Mouse (Mus musculus) Patski (cell line): Measurements from ENCODE around the gene Mid1. TPM values are rescaled to one million over a fixed set of nuclear protein-coding genes. Genes with fewer than 3 reads are reported as not detected.
A peak's percentile ranks its signal among the peaks of the same experiment; 100 is the strongest.
"Not testable (repeated sequence)": the region's sequence is repeated elsewhere in the genome, so short reads cannot be mapped to it uniquely, and the experiment has no call there.

Experiments
- ATAC-seq: fragments of 100-300 bp; one replicate; pipeline ENCODE4 v1.8.0; 2021
- CTCF ChIA-PET: fragments of 350-600 bp; sonication (Branson Sonifier 250); formaldehyde crosslinking; loops from one replicate; lab custom pipeline; 2022; ENCODE audit warnings: inconsistent platforms; lab: Charles Lee
- POLR2A ChIA-PET: fragments of 350-600 bp; sonication (Branson Sonifier 250); formaldehyde crosslinking; loops from one replicate; lab custom pipeline; 2022; ENCODE audit warnings: antibody characterized with exemption, inconsistent platforms; lab: Charles Lee
- DNase-seq: peaks from one replicate; pipeline ENCODE4 v3.0.0-alpha.2; 2011; ENCODE audit warnings: low read depth, low spot score
- H3K27me3 ChIP-seq: fragments of 371-371 bp; one replicate; pipeline ENCODE4 v1.5.1; 2021
- CTCF ChIP-seq: fragments of 100-300 bp; IDR thresholded peaks from one replicate; pipeline ENCODE4 v1.5.1; 2021
- in situ Hi-C: fragments of 300-500 bp; cut with MboI; formaldehyde crosslinking; loops from 3 replicates; pipeline ENCODE4 v1.11.1; 2018; ENCODE audit warnings: low pct_unique_long_range_greater_than_20kb, mixed read lengths
- polyA plus RNA-seq: library from polyadenylated mRNA; unstranded; gene quantifications from one replicate; pipeline ENCODE4 v1.2.3, GENCODE M21; 2021

Mid1 gene
- polyA plus RNA-seq, 1 experiment from 2014 or later: 105 TPM

DNA sequence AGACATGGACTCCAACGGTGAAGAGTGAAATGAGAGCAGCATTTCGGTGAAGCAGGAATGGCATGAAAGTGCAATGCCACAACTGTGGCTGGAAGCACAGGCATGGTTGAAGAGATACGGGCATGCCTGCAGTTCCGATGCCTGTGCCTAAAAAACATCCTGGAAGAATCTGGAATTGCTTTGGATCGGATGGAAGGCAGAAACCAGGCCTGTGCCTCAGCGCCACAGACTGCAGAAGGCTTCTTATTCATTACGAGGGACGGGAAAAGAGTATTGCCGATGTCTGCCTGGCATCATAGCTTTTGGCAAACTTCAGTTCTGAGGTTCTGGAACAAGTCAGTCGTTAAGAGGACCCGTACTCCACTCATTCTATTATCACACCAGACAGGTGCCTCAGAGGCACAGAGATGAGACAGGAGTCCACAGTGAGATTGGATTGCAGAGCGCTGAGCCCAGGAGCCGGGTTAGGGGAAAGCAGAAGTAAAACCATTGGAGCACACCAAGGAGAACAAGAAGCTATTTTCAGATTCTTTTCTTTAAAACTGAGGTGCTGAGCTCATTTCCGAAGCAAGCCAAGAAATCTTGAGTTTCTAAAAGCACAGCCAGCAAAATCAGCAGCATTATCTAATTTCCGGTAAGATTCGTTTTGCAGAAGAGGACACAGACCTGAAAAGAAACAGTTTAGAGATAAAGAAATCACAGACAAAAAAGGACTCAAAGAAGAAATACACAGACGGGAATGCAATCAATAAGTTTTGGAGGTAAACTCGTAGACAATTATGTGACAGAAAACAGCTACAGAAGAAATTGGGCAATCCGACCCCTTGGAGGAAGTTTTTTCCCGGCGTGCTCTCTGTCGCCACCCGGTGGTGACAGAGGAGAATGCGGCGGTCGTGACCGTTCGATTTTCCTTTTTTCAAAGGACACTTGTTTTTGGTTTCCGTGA, 293.7 kb downstream of the Mid1 start:
- CTCF ChIA-PET, DNase-seq, POLR2A ChIA-PET: not testable (repeated sequence)
- peak; percentile 1 for ATAC-seq
- in situ Hi-C loops: loop anchor here (5.0 kb wide), 1 partner anchor 176 kb away; no protein-coding TSS in a partner anchor
- peaks cover 14% of the 10 kb centered on the region for H3K27me3 ChIP-seq

DNA sequence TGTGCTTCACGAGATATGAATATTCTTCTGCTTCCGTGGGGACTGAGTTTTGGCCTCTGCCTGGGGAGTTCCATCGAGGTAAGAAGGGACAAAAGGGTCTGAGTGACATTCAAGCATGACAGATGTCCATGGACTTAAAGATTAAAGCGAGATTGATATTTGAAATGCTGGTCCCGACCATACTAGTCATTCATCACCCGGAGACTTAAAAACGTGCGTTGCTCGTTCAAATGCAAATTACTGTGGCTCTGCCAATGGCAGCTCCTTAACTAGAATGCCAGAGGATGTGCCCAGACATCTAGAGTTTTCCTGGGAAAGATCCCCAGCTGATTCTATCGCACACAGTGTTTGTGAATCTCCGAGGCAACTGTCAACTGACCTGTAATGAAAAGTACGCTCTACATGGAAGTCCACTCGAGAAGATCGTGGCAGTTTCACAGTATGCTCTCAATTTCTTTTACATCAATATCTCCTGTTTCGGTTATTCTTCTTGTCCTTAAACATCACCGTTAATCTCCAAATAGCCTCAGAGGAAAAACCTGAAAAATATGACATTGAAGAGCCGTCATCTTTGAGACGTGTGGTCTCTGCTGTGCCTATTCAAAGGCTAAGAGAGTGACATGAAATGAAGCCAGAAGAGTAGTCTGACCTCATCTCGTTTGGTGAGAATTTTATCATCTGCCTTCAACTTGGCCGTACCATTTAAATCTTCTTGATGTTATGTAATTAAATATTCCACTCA, 294.6 kb downstream of the Mid1 start:
- ATAC-seq, DNase-seq: not testable (repeated sequence)
- in situ Hi-C loops: loop anchor here (5.0 kb wide), 1 partner anchor 177 kb away; no protein-coding TSS in a partner anchor

DNA sequence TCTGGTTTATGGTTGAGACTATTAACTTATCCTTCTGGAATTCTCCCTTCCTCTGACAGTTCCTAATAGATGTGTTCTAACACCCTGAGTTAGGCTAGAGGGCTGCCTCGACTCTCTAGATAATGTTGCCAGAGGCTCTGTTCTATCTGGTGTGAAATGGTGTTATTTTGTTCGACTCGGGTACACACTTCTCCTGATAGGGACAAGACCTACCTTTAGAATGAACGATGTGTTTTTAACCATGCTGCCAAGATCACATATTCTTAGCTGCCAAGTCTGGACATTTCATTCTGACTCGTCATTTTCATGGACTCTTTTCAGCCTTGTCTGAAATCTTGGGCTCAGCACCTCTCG, 295.2 kb downstream of the Mid1 start:
- DNase-seq, CTCF ChIA-PET, POLR2A ChIA-PET, in situ Hi-C loops, ATAC-seq: not testable (repeated sequence)
- peaks cover 14% of the 10 kb centered on the region for H3K27me3 ChIP-seq

More for the DNA sequence above, 294.6 kb downstream of the Mid1 start:
- POLR2A ChIA-PET, CTCF ChIA-PET: not testable (repeated sequence)
- peaks cover 14% of the 10 kb centered on the region for H3K27me3 ChIP-seq

DNA sequence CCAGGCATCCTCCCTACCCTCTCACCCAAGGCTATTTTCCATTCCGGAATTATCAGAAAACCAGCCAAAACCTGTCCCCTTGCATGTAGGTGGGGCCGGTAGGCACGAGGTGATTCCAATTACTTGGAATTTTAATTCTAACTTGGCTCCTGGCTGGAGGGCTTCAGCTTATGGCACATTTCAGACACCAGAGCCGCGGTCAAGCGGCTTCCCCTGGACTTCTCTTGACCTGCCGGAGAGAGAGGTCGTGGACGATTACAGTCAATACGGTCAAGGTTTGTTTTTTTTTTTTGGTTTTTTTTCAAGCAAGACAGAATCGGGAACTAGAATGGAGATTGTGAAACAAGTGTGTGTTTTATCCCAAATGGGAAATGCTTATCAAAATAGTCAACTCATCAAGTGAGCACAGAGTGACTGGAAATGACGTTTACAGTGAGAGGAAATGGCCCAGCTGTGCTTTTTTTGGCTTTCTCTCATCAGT, 295.9 kb downstream of the Mid1 start:
- ChIA-PET CTCF (no interaction called here), POLR2A (no interaction called here)
- in situ Hi-C loops: no loop called here
- no peak for ATAC-seq
- DNase-seq: no peak
- H3K27me3 ChIP-seq: peaks cover 14% of the 10 kb centered on the region
- no peak for TF ChIP-seq CTCF

DNA sequence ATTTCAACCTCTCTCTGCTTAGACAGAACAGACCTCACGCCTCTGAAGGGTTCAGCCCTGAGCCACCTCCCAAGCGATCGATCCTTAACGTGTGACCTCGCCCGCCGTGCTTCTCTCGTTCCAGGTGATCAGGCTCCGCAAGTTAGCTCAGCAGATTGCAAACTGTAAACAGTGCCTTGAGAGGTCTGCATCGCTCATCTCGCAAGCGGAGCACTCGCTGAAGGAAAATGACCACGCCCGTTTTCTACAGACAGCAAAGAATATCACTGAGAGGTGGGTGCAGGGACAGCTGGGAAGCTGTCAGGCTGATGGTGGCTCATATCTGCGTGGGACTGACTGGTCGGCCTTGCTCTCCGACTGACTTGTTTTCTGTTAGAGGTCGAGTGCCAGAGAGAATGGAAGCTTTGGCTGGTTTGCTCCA, 296.8 kb downstream of the Mid1 start:
- POLR2A ChIA-PET, in situ Hi-C loops, ATAC-seq, CTCF ChIA-PET, DNase-seq: not testable (repeated sequence)
- peaks cover 14% of the 10 kb centered on the region for H3K27me3 ChIP-seq

DNA sequence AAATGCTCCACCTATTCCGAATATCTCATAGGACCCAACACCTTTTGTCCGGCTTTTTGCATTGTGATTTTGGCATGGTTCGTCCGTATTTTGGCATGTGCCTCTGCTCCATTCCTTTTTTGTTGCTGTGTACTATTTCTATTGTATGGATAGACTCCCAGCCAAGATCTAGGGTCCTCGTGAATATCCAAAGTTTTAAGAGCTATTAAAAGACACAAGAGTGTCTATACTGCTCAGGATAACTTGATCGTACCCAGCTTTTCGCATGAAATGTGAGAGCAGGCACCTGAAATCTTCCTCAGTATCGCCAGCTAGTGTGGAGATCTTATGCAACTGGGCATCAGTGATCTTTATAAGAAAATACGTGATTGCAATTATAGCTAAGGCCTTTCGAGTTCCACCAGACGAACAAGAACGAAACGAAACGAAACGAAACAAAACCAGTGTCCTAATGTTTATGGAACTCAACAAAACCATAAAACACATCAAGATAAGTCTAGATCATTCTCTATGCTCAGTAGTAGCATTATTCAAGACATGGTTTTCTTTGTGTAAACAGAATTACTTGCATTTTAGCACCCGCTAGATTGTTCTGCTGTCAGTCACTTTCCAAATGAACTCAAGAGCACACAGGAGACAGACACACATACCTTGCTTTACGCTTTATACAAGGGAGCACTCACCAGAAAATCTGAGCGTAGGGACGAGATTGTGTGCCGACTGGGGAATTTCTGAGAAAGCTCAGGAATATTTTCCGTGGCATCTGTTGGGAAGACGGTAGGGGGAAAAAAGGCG, 297.8 kb downstream of the Mid1 start:
- ATAC-seq, in situ Hi-C loops, H3K27me3 ChIP-seq, POLR2A ChIA-PET, DNase-seq, CTCF ChIA-PET: not testable (repeated sequence)

DNA sequence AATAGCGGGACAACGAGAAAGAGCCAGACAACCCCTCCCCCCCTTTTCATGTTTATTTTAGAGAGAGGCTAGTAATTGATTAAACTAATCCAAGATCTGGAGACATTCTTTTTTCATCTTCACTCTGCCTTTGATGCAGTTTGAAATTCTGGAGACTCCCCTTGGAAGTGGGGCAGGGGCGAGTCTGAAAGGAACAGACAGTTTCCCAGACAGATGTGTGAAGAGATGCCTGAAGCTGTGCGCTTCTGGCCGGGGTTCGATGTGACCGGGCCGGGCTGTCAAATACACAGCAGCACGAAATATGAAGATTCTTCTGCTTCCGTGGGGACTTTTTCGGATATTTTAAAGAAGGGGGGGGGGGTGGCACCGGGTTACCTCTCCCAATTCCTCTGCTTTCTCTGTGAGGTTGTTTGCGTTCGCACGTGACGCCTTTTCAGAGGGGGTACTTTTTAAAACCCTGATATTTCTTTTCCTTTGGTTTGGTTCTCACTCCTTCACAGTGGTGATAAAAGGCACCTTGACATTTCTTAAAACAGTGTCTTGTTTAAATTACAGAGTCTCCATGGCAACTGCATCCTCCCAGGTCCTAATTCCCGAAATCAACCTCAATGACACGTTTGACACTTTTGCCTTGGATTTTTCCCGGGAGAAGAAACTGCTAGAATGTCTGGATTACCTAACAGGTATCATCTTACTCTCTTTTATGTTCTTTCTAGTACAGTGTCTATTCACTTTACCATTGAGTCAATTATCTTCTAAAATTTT, 298.6 kb downstream of the Mid1 start:
- CTCF ChIA-PET, H3K27me3 ChIP-seq, DNase-seq, in situ Hi-C loops, POLR2A ChIA-PET, ATAC-seq: not testable (repeated sequence)

DNA sequence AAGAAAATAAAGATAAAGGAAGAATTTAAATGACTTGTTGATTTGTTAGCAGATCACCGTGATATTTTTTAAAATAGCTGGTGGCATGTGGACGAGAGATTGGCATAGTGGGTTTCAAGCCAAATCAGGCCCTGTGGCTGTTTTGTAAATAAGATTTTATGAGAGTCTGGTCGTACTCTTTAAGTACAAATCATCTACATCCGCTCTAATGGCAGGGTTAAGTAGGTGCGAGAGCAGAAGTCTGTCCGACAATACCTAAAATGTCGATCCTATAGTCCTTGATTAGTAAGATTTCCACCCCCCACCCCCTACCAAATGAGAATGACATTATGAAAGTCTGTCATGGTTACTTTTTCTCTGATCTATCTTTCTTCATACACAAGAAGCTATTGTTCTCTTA, 299.3 kb downstream of the Mid1 start:
- CTCF ChIA-PET, in situ Hi-C loops, POLR2A ChIA-PET, DNase-seq, H3K27me3 ChIP-seq, ATAC-seq: not testable (repeated sequence)

DNA sequence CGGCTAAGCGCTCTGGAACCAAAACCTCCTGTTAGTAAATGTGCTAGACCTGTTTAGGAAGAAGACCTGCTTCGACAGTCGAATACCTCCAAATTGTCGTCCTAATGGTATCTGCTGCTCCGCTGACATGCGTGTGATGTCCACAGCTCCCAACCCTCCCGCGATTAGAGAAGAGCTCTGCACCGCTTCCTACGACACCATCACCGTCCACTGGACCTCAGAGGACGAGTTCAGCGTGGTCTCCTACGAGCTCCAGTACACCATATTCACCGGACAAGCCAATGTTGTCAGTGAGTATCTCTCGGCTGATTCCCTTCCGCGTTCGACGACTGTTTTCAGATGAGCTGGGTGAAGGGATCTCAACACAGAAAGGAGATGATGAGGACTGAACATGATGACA, 299.9 kb downstream of the Mid1 start:
- CTCF ChIA-PET, H3K27me3 ChIP-seq, DNase-seq, POLR2A ChIA-PET, ATAC-seq, in situ Hi-C loops: not testable (repeated sequence)

DNA sequence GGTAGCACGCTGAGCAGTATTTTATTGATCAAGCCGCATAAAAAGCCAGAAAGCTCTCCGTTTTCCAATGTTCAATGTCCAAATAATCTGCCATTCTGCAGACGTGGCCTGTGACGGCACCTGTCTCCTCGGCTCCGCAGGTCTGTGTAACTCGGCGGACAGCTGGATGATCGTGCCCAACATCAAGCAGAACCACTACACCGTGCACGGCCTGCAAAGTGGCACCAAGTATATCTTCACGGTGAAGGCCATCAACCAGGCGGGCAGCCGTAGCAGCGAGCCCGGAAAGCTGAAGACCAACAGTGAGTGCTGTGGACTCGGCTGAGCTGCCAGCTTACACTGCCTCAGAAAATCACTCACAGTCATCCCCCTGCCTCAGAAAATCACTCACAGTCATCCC, 300.8 kb downstream of the Mid1 start:
- in situ Hi-C loops, DNase-seq, CTCF ChIA-PET, H3K27me3 ChIP-seq, POLR2A ChIA-PET, ATAC-seq: not testable (repeated sequence)

DNA sequence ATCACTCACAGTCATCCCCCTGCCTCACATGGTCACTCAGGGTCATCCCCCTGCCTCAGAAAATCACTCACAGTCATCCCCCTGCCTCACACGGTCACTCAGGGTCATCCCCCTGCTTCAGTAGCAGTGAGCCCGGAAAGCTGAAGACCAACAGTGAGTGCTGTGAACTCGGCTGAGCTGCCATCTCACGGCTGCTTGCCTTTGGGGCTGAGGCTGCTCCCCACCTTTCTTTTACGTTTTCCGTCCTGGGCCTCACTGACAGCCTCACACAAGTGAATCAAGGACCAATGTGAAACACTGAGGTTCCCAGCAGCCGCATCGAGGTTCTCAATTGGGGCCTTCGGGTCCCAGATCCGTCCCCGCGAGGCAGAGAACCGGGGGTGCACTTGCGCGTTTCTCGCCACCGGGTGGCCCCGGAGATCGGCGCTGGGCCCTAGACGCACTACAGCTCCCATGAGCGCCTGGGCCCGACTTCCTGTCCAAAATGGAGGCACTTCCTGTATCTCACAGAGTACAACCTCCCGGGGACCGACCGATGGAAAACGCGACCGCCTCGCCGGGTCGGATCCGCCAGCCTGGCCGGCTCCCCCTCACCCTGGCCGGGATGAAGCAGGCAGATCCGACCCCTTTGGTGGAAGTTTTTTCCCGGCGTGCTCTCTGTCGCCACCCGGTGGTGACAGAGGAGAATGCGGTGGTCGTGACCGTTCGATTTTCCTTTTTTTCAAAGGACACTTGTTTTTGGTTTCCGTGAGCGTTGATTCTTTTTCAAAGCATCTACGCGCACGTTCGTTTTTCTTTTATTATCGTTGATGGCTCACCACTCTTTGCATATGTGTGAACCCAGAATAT, 301.7 kb downstream of the Mid1 start:
- POLR2A ChIA-PET, DNase-seq, in situ Hi-C loops, CTCF ChIA-PET, H3K27me3 ChIP-seq: not testable (repeated sequence)
- peak; percentile 61 for ATAC-seq

DNA sequence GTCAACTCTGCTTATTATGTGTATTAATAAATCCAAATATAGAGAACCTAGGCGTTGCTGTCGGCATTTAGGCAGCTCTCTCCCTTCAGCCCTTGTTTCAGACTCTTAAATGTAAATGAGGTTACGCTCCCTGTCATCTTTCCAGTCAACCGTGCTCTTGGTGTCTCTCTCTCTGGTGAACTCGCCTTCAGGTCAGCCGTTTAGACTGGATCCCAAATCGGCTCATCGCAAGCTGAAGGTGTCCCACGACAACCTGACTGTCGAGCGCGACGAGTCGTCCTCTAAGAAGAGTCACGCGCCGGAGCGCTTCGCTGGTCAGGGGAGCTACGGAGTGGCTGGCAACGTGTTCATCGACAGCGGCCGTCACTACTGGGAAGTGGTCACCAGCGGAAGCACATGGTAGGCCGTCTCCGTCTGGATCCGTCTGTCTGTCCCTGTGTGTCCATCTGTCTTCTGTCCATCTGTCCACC, 302.4 kb downstream of the Mid1 start:
- in situ Hi-C loops, H3K27me3 ChIP-seq, CTCF ChIA-PET, POLR2A ChIA-PET, ATAC-seq, DNase-seq: not testable (repeated sequence)
